In the genomic region with DNA sequence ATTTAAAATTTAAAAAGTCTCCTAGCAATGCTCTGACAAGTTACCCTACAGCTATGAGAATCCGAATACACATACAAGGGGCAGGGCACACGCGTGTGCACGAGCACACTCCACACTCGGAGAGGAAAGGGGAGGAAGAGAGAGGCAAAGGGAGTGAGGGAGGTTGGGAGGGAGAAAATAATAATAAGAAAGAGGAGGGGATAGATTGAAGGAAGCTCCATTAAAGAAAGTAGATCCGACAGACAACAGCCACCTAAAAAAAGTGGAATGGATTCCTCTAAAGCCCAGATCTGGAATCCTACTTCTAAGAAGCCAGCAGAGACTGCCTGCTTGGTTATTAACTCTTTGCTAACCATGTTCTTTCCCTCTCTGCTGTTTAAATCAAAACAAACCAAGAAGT, we compare ENCODE assay signal across 8 mouse cellular contexts. TPM values are rescaled to one million over a fixed set of nuclear protein-coding genes. Genes with fewer than 3 reads are reported as not detected.
DNase-seq lines count a peak whose midpoint lies in the region; ATAC-seq and TF ChIP-seq lines count a peak whose summit lies in the region.

No protein-coding gene starts in this region.

- H3K4me3 ChIP-seq in left cerebral cortex, adult 2 months, result peak overlapping the region; percentile 32
- peak overlapping the region; percentile 53 for H3K4me3 ChIP-seq in embryonic facial prominence, embryonic 10.5 days
- H3K4me3 ChIP-seq in midbrain, embryonic 13.5 days (replicated peaks), result peak overlapping the region; percentile 37

- H3K9me3 ChIP-seq in embryonic facial prominence, embryonic 10.5 days, result no peaks in the 10 kb centered on the region
- H3K9me3 ChIP-seq in midbrain, embryonic 13.5 days, result no peaks in the 10 kb centered on the region

- no peaks in the 10 kb centered on the region for H3K27me3 ChIP-seq in embryonic facial prominence, embryonic 10.5 days (replicated peaks; ENCODE audit: low read depth, poor library complexity, severe bottlenecking)
- H3K27me3 ChIP-seq in midbrain, embryonic 13.5 days, result no peaks in the 10 kb centered on the region

- H3K4me2 ChIP-seq in midbrain, embryonic 13.5 days (replicated peaks), result peak overlapping the region; percentile 51

- peaks cover 9% of the 10 kb centered on the region; the same call in 1 of the 2 replicates for H3K4me1 ChIP-seq in embryonic facial prominence, embryonic 10.5 days
- H3K4me1 ChIP-seq in midbrain, embryonic 13.5 days (replicated peaks), result peaks cover 15% of the 10 kb centered on the region

- TF ChIP-seq CTCF in left cerebral cortex, adult 2 months (IDR thresholded peaks at IDR 0.05), result no peak

- peak; percentile 60 for ATAC-seq in midbrain, embryonic 13.5 days

- H3K36me3 ChIP-seq in embryonic facial prominence, embryonic 10.5 days (replicated peaks), result no peaks in the 10 kb centered on the region
- H3K36me3 ChIP-seq in midbrain, embryonic 13.5 days, result no peaks in the 10 kb centered on the region

- no peak for DNase-seq in left cerebral cortex, adult 2 months (ENCODE audit: extremely low spot score in 1 of 2, low spot score in 2 of 2)
- no peak for DNase-seq in left cerebral cortex, postnatal 36 days (ENCODE audit: low spot score in 2 of 2)
- peak; percentile 15 for DNase-seq in embryonic facial prominence, embryonic 10.5 days (ENCODE audit: low spot score)
- peak; percentile 16 for DNase-seq in hindlimb bud, embryonic 11.5 days (ENCODE audit: extremely low spot score, low read depth, low spot score)
- DNase-seq in right cerebral cortex, postnatal 25 days, result no peak
- DNase-seq in adrenal gland, postnatal 25 days, result no peak
- no peak for DNase-seq in left cerebral cortex, postnatal 4 days

- intact Hi-C loops in left cerebral cortex, adult 2 months (cut with DNase I), result no loop called here
- intact Hi-C loops in left cerebral cortex, postnatal 36 days (cut with DNase I), result no loop called here
- intact Hi-C loops in left cerebral cortex, postnatal 4 days (cut with DNase I), result no loop called here

- H3K9ac ChIP-seq in midbrain, embryonic 13.5 days (replicated peaks), result no peak overlapping the region; the same call in 1 of the 2 replicates

- 3% methylated on average over 6 of the region's 6 CpGs for WGBS in embryonic facial prominence, embryonic 10.5 days
- under 1% methylated on average over 6 of the region's 6 CpGs for WGBS in midbrain, embryonic 13.5 days

- no peak overlapping the region for H3K27ac ChIP-seq in left cerebral cortex, adult 2 months
- H3K27ac ChIP-seq in embryonic facial prominence, embryonic 10.5 days (replicated peaks), result peak overlapping the region; percentile 58
- H3K27ac ChIP-seq in midbrain, embryonic 13.5 days, result peak overlapping the region; percentile 71

RNA-seq across cellular contexts. Expression of a gene that starts 26.5 kb away (rescaled TPM):
- 10 to 100 TPM; 68.4 to 74.1 TPM for total RNA-seq in left cerebral cortex, adult 2 months (2021)
- 10 to 100 TPM; 55.0 to 78.4 TPM for total RNA-seq in left cerebral cortex, postnatal 36 days (2021)
- 11.8 and 11.9 TPM in 2 replicates for polyA plus RNA-seq in embryonic facial prominence, embryonic 10.5 days (2016; fragmentation: Nextera tagmentation; extraction: Ambion mirVana)
- polyA plus RNA-seq in midbrain, embryonic 13.5 days (2015; fragmentation: Nextera tagmentation; extraction: Ambion mirVana), result 23.4 and 23.5 TPM in 2 replicates
- total RNA-seq in adrenal gland, postnatal 25 days (2021), result 61.9 and 69.2 TPM in 2 replicates
- total RNA-seq in left cerebral cortex, postnatal 4 days (2021), result 100 to 1,000 TPM in 1 of 2 experiments, 10 to 100 TPM in 1; 89.2 to 101 TPM

RNA-seq across cellular contexts. Expression of a gene that starts 43.8 kb away (rescaled TPM):
- total RNA-seq in left cerebral cortex, adult 2 months (2021), result under 1 TPM; 0.18 to 0.68 TPM
- total RNA-seq in left cerebral cortex, postnatal 36 days (2021), result under 1 TPM in 1 of 2 experiments, not detected in 1; 0.27 TPM
- 0.07 and 0.08 TPM in 2 replicates for polyA plus RNA-seq in embryonic facial prominence, embryonic 10.5 days (2016; fragmentation: Nextera tagmentation; extraction: Ambion mirVana)
- 0.10 and 0.11 TPM in 2 replicates for polyA plus RNA-seq in midbrain, embryonic 13.5 days (2015; fragmentation: Nextera tagmentation; extraction: Ambion mirVana)
- not detected in 2 replicates for total RNA-seq in adrenal gland, postnatal 25 days (2021)
- not detected for total RNA-seq in left cerebral cortex, postnatal 4 days (2021)

Comparison
In these comparisons a context has a peak if more than half of its experiments do, and no peak if none do; other contexts are left out.
1. DNase-seq: peak in embryonic facial prominence, embryonic 10.5 days (single experiment) and hindlimb bud, embryonic 11.5 days (single experiment); none in left cerebral cortex, adult 2 months (0 of 2), left cerebral cortex, postnatal 36 days (0 of 2), right cerebral cortex, postnatal 25 days (single experiment), adrenal gland, postnatal 25 days (single experiment) and left cerebral cortex, postnatal 4 days (single experiment).
2. Peak in every context shown above with its lines, with median percentiles within 50 percentile points of each other: H3K4me3 ChIP-seq.